Mouse (Mus musculus): Measurements from ENCODE around the gene Sgca. TPM values are rescaled to one million over a fixed set of nuclear protein-coding genes. Genes with fewer than 3 reads are reported as not detected.
A peak's percentile ranks its signal among the peaks of the same experiment; 100 is the strongest.

The Sgca gene
- polyA plus RNA-seq, 1 experiment from 2014 or later, result 0.28 TPM

- peak overlapping the region; percentile 92 for H3K4me3 ChIP-seq (replicated peaks)
- H3K27ac ChIP-seq, result peak overlapping the region; percentile 91
- under 1% methylated on average over 99 of the region's 99 CpGs for WGBS (ENCODE audit: insufficient replicate concordance)
- peak; percentile 6; the same call in 1 of the 2 replicates for ATAC-seq (ENCODE audit: low read depth)
- peak overlapping the region; percentile 97 for H3K4me2 ChIP-seq
- peaks cover 88% of the 10 kb centered on the region for H3K4me1 ChIP-seq (replicated peaks)
- DNase-seq, result no peak
- no peaks in the 10 kb centered on the region for H3K27me3 ChIP-seq
- peaks cover 19% of the 10 kb centered on the region for H3K36me3 ChIP-seq
- H3K9me3 ChIP-seq (replicated peaks), result no peaks in the 10 kb centered on the region
- peak overlapping the region; percentile 98 for H3K9ac ChIP-seq
Measured at GRCm38 (mm10) chr11:94991641-94992479, 15.7 kb upstream of the Sgca start.

GRCm38 (mm10) chr11:94990749-94991577, 14.8 kb upstream of the Sgca start, which contains the start of gene Ppp1r9b:
Gene Ppp1r9b, plus strand, starts transcription at chr11:94991035.
- WGBS (ENCODE audit: insufficient replicate concordance), result under 1% methylated on average over 56 of the region's 69 CpGs
- no peaks in the 10 kb centered on the region for H3K27me3 ChIP-seq
- peak within 1 kb of the TSS; percentile 98 for H3K9ac ChIP-seq
- H3K27ac ChIP-seq, result peak within 1 kb of the TSS; percentile 91
- peaks cover 88% of the 10 kb centered on the region for H3K4me1 ChIP-seq (replicated peaks)
- H3K4me3 ChIP-seq (replicated peaks), result peak within 1 kb of the TSS; percentile 92
- DNase-seq (peak; percentile 88), ATAC-seq (ENCODE audit: low read depth) (peak; percentile 83)
- no peaks in the 10 kb centered on the region for H3K9me3 ChIP-seq (replicated peaks)
- H3K4me2 ChIP-seq, result peak within 1 kb of the TSS; percentile 97
- H3K36me3 ChIP-seq, result peaks cover 10% of the 10 kb centered on the region

GRCm38 (mm10) chr11:94990102-94990748, 14.1 kb upstream of the Sgca start:
- ATAC-seq (ENCODE audit: low read depth), result peak; percentile 2; the same call in 1 of the 2 replicates
- WGBS (ENCODE audit: insufficient replicate concordance), result 34% methylated on average over 6 of the region's 6 CpGs
- H3K4me3 ChIP-seq (replicated peaks), result peak overlapping the region; percentile 92

GRCm38 (mm10) chr11:94989562-94990017, 13.5 kb upstream of the Sgca start:
- ATAC-seq (ENCODE audit: low read depth), result peak; percentile 42
- DNase-seq, result peak; percentile 78
- H3K9ac ChIP-seq, result peak overlapping the region; percentile 98
- H3K27me3 ChIP-seq, result no peaks in the 10 kb centered on the region
- peak overlapping the region; percentile 92 for H3K4me3 ChIP-seq (replicated peaks)
- 0% methylated on average over 12 of the region's 12 CpGs for WGBS (ENCODE audit: insufficient replicate concordance)
- peak overlapping the region; percentile 97 for H3K4me2 ChIP-seq
- peaks cover 87% of the 10 kb centered on the region for H3K4me1 ChIP-seq (replicated peaks)
- H3K36me3 ChIP-seq, result no peaks in the 10 kb centered on the region
- peak overlapping the region; percentile 91 for H3K27ac ChIP-seq
- no peaks in the 10 kb centered on the region for H3K9me3 ChIP-seq (replicated peaks)

More at GRCm38 (mm10) chr11:94990102-94990748, 14.1 kb upstream of the Sgca start:
- H3K36me3 ChIP-seq, result peaks cover 4% of the 10 kb centered on the region
- H3K9me3 ChIP-seq (replicated peaks), result no peaks in the 10 kb centered on the region
- DNase-seq, result no peak
- peaks cover 87% of the 10 kb centered on the region for H3K4me1 ChIP-seq (replicated peaks)
- peak overlapping the region; percentile 91 for H3K27ac ChIP-seq
- H3K9ac ChIP-seq, result peak overlapping the region; percentile 98
- H3K4me2 ChIP-seq, result peak overlapping the region; percentile 97
- no peaks in the 10 kb centered on the region for H3K27me3 ChIP-seq

GRCm38 (mm10) chr11:94988780-94989561, 12.8 kb upstream of the Sgca start:
- no peak for DNase-seq

GRCm38 (mm10) chr11:94987851-94988250, 11.7 kb upstream of the Sgca start:
- H3K4me2 ChIP-seq, result peak overlapping the region; percentile 97
- H3K36me3 ChIP-seq, result no peaks in the 10 kb centered on the region
- no peak for DNase-seq
- WGBS (ENCODE audit: insufficient replicate concordance), result 67% methylated on average over 8 of the region's 8 CpGs
- no peak for ATAC-seq (ENCODE audit: low read depth)
- H3K9ac ChIP-seq, result no peak overlapping the region; the same call in 1 of the 2 replicates
- H3K27me3 ChIP-seq, result no peaks in the 10 kb centered on the region
- H3K4me3 ChIP-seq (replicated peaks), result no peak overlapping the region
- H3K9me3 ChIP-seq (replicated peaks), result no peaks in the 10 kb centered on the region
- peak overlapping the region; percentile 47; the same call in 1 of the 2 replicates for H3K27ac ChIP-seq
- H3K4me1 ChIP-seq (replicated peaks), result peaks cover 77% of the 10 kb centered on the region

More at GRCm38 (mm10) chr11:94988780-94989561, 12.8 kb upstream of the Sgca start:
- peak overlapping the region; percentile 97 for H3K4me2 ChIP-seq
- peak overlapping the region; percentile 92 for H3K4me3 ChIP-seq (replicated peaks)
- no peak for ATAC-seq (ENCODE audit: low read depth)
- H3K27me3 ChIP-seq, result no peaks in the 10 kb centered on the region
- H3K27ac ChIP-seq, result peak overlapping the region; percentile 91
- peak overlapping the region; percentile 98 for H3K9ac ChIP-seq
- 31% methylated on average over 10 of the region's 10 CpGs for WGBS (ENCODE audit: insufficient replicate concordance)
- peaks cover 87% of the 10 kb centered on the region for H3K4me1 ChIP-seq (replicated peaks)
- H3K36me3 ChIP-seq, result no peaks in the 10 kb centered on the region
- H3K9me3 ChIP-seq (replicated peaks), result no peaks in the 10 kb centered on the region

GRCm38 (mm10) chr11:94987341-94987740, 11.2 kb upstream of the Sgca start:
- no peak for DNase-seq
- Histone ChIP-seq H3K4me2 (peak overlapping the region; percentile 97; the same call in 1 of the 2 replicates), H3K4me3 (replicated peaks) (no peak overlapping the region), H3K27ac (peak overlapping the region; percentile 47; the same call in 1 of the 2 replicates), H3K9me3 (replicated peaks) (no peaks in the 10 kb centered on the region), H3K27me3 (no peaks in the 10 kb centered on the region), H3K36me3 (no peaks in the 10 kb centered on the region), H3K4me1 (replicated peaks) (peaks cover 72% of the 10 kb centered on the region), H3K9ac (no peak overlapping the region)
- 53% methylated on average over 6 of the region's 6 CpGs for WGBS (ENCODE audit: insufficient replicate concordance)
- no peak for ATAC-seq (ENCODE audit: low read depth)

- no peak overlapping the region for H3K27ac ChIP-seq
- WGBS (ENCODE audit: insufficient replicate concordance), result 53% methylated on average over 2 of the region's 2 CpGs
- DNase-seq, result no peak
Measured at GRCm38 (mm10) chr11:94986435-94986834, 10.3 kb upstream of the Sgca start.

GRCm38 (mm10) chr11:94985822-94986221, 9.7 kb upstream of the Sgca start:
- H3K27ac ChIP-seq, result no peak overlapping the region
- no peak overlapping the region for H3K4me3 ChIP-seq (replicated peaks)
- WGBS (ENCODE audit: insufficient replicate concordance), result 68% methylated on average over 5 of the region's 5 CpGs
- no peak for ATAC-seq (ENCODE audit: low read depth)
- H3K4me1 ChIP-seq (replicated peaks), result peaks cover 67% of the 10 kb centered on the region
- no peak overlapping the region for H3K9ac ChIP-seq
- no peak for DNase-seq
- no peaks in the 10 kb centered on the region for H3K27me3 ChIP-seq
- no peak overlapping the region for H3K4me2 ChIP-seq
- H3K9me3 ChIP-seq (replicated peaks), result no peaks in the 10 kb centered on the region
- H3K36me3 ChIP-seq, result no peaks in the 10 kb centered on the region

More at GRCm38 (mm10) chr11:94986435-94986834, 10.3 kb upstream of the Sgca start:
- no peak for ATAC-seq (ENCODE audit: low read depth)
- Histone ChIP-seq H3K9ac (no peak overlapping the region), H3K9me3 (replicated peaks) (no peaks in the 10 kb centered on the region), H3K36me3 (no peaks in the 10 kb centered on the region), H3K4me1 (replicated peaks) (peaks cover 67% of the 10 kb centered on the region), H3K4me3 (replicated peaks) (no peak overlapping the region), H3K27me3 (no peaks in the 10 kb centered on the region), H3K4me2 (no peak overlapping the region)

GRCm38 (mm10) chr11:94985140-94985539, 9.0 kb upstream of the Sgca start:
- Histone ChIP-seq H3K9me3 (replicated peaks) (no peaks in the 10 kb centered on the region), H3K4me1 (replicated peaks) (peaks cover 66% of the 10 kb centered on the region), H3K4me3 (replicated peaks) (no peak overlapping the region), H3K36me3 (no peaks in the 10 kb centered on the region), H3K9ac (no peak overlapping the region), H3K4me2 (peak overlapping the region; percentile 7; the same call in 1 of the 2 replicates), H3K27ac (no peak overlapping the region), H3K27me3 (no peaks in the 10 kb centered on the region)
- DNase-seq (no peak), ATAC-seq (ENCODE audit: low read depth) (no peak)
- 30% methylated on average over 1 of the region's 1 CpGs for WGBS (ENCODE audit: insufficient replicate concordance)

Data from liver, embryonic 13.5 days (tissue).